Mouse (Mus musculus): ENCODE results near the gene Slc1a4.

Slc1a4 gene

GRCm38 (mm10) chr11:20332561-20333514 is at the start of gene Slc1a4:
Slc1a4 (minus strand) TSS chr11:20332713.
- DNase-seq: peak; percentile 91 to 96

GRCm38 (mm10) chr11:20380106-20380505 is 47.6 kb upstream of the Slc1a4 start:
- no peak for DNase-seq

- DNase-seq: no peak
These were observed 44.1 kb upstream of the Slc1a4 start for GRCm38 (mm10) chr11:20376642-20377041.

GRCm38 (mm10) chr11:20372616-20373211 is 40.2 kb upstream of the Slc1a4 start:
- DNase-seq: peak; percentile 24 to 33

- DNase-seq: no peak
These were observed 38.0 kb upstream of the Slc1a4 start for GRCm38 (mm10) chr11:20370486-20370885.

- DNase-seq: no peak
These were observed 33.9 kb upstream of the Slc1a4 start for GRCm38 (mm10) chr11:20366456-20366855.

- no peak for DNase-seq
These were observed 28.8 kb upstream of the Slc1a4 start for GRCm38 (mm10) chr11:20361354-20361753.

GRCm38 (mm10) chr11:20357684-20358447 is 25.4 kb upstream of the Slc1a4 start:
- no peak for DNase-seq

GRCm38 (mm10) chr11:20348466-20348865 is 16.0 kb upstream of the Slc1a4 start:
- no peak for DNase-seq

- DNase-seq: peak; percentile 79 to 87
These were observed 15.0 kb upstream of the Slc1a4 start for GRCm38 (mm10) chr11:20347548-20347947.

GRCm38 (mm10) chr11:20346369-20346768 is 13.9 kb upstream of the Slc1a4 start:
- DNase-seq: no peak

- DNase-seq: no peak
These were observed 11.4 kb upstream of the Slc1a4 start for GRCm38 (mm10) chr11:20343952-20344351.

- no peak for DNase-seq
These were observed 9.1 kb upstream of the Slc1a4 start for GRCm38 (mm10) chr11:20341598-20341997.

- DNase-seq: no peak
These were observed 6.2 kb upstream of the Slc1a4 start for GRCm38 (mm10) chr11:20338703-20339102.

GRCm38 (mm10) chr11:20334301-20334700 is 1.8 kb upstream of the Slc1a4 start:
- DNase-seq: no peak

- peak; percentile 41 to 61 for DNase-seq
These were observed 599 bp downstream of the Slc1a4 start for GRCm38 (mm10) chr11:20331690-20332537.

GRCm38 (mm10) chr11:20331027-20331689 is 1.4 kb downstream of the Slc1a4 start:
- DNase-seq: no peak

GRCm38 (mm10) chr11:20329711-20330110 is 2.8 kb downstream of the Slc1a4 start:
- DNase-seq: no peak

- no peak for DNase-seq
These were observed 3.7 kb downstream of the Slc1a4 start for GRCm38 (mm10) chr11:20328771-20329170.

GRCm38 (mm10) chr11:20326328-20326995 is 6.1 kb downstream of the Slc1a4 start:
- DNase-seq: no peak

GRCm38 (mm10) chr11:20325073-20325694 is 7.3 kb downstream of the Slc1a4 start:
- no peak for DNase-seq
